Mouse (Mus musculus) ES-E14 (cell line): ENCODE measurements around the gene Pcnx2. TPM values are rescaled to one million over a fixed set of nuclear protein-coding genes. Genes with fewer than 3 reads are reported as not detected.

ENCODE experiments used
- DNase-seq: peaks from one replicate; pipeline ENCODE4 v3.0.0-alpha.2; 2013; ENCODE audit warnings: low read depth, low spot score
- H3K27ac ChIP-seq: 2 replicates; pipeline ENCODE4 v1.5.1; 2012; ENCODE audit warnings: low read depth, mild to moderate bottlenecking, low read length, moderate library complexity, mixed read lengths; ENCODE audit not compliant: poor library complexity, insufficient read depth, severe bottlenecking
- H3K36me3 ChIP-seq: 2 replicates; pipeline ENCODE4 v1.6.1; 2012; ENCODE audit warnings: mild to moderate bottlenecking, low read length, moderate library complexity, mixed read lengths; ENCODE audit not compliant: control insufficient read depth, poor library complexity, insufficient read depth, severe bottlenecking
- H3K4me1 ChIP-seq, 2 experiments: fragments of 150-350 bp in 1 of 2; sonication (generic) in 1 of 2; 2 replicates each; pipeline ENCODE4 v1.6.1; 2012; ENCODE audit warnings: low read length in 2 of 2, mild to moderate bottlenecking in 1 of 2, mixed read lengths in 1 of 2; ENCODE audit not compliant: control insufficient read depth in 2 of 2, insufficient read depth in 2 of 2, poor library complexity in 1 of 2
- H3K4me3 ChIP-seq, 2 experiments: fragments of 150-350 bp in 1 of 2; sonication (generic) in 1 of 2; 2 replicates each; pipeline ENCODE4 v1.5.1; 2012; ENCODE audit warnings: low read length in 2 of 2, low read depth in 1 of 2, mild to moderate bottlenecking in 1 of 2, mixed read lengths in 1 of 2; ENCODE audit not compliant: insufficient read depth in 1 of 2, poor library complexity in 1 of 2, severe bottlenecking in 1 of 2
- H3K9ac ChIP-seq: 2 replicates; pipeline ENCODE4 v1.6.1; 2012; ENCODE audit warnings: low read depth, mild to moderate bottlenecking, low read length, mixed read lengths; ENCODE audit not compliant: poor library complexity, insufficient read depth, severe bottlenecking
- H3K9me3 ChIP-seq: fragments of 150-350 bp; sonication (generic); 2 replicates; pipeline ENCODE4 v1.6.1; 2012; ENCODE audit warnings: low read depth, mild to moderate bottlenecking, low read length; ENCODE audit not compliant: control insufficient read depth, insufficient read depth
- CHD2 ChIP-seq: IDR thresholded peaks from 2 replicates; pipeline ENCODE4 v1.6.1; 2014; ENCODE audit warnings: mild to moderate bottlenecking, low read depth, low read length, inconsistent platforms
- HCFC1 ChIP-seq: IDR thresholded peaks from 2 replicates; pipeline ENCODE4 v1.6.1; 2012; ENCODE audit warnings: low read length, inconsistent platforms, borderline replicate concordance; ENCODE audit not compliant: insufficient read depth
- MAFK ChIP-seq: IDR thresholded peaks from 2 replicates; pipeline ENCODE4 v1.6.1; 2014; ENCODE audit warnings: mild to moderate bottlenecking, low read depth, low read length, inconsistent platforms; ENCODE audit not compliant: insufficient read depth
- ZC3H11A ChIP-seq: IDR thresholded peaks from 2 replicates; pipeline ENCODE4 v1.6.1; 2012; ENCODE audit warnings: low read depth, mild to moderate bottlenecking, inconsistent platforms, low read length, borderline replicate concordance
- ZNF384 ChIP-seq: IDR thresholded peaks from 2 replicates; pipeline ENCODE4 v1.6.1; 2012; ENCODE audit warnings: low read depth, low read length, inconsistent platforms
- in situ Hi-C, 2 experiments: fragments of 600-800 bp; cut with MboI; formaldehyde crosslinking; loops; one replicate each; pipeline ENCODE4 v1.15.1; 2025; ENCODE audit warnings: low sequenced_read_pairs in 2 of 2, inconsistent platforms in 1 of 2; ENCODE audit not compliant: unreplicated experiment in 2 of 2
- total RNA-seq: library from RNA; depleted of rRNA; stranded (reverse); fragments of 300-350 nt; gene quantifications from 2 replicates; pipeline ENCODE4 v1.2.3, GENCODE M21; 2012

The Pcnx2 gene
- total RNA-seq, 1 experiment, result 2.0 TPM

- H3K4me1 ChIP-seq, result peaks cover 0 to 12% of the 10 kb centered on the region in 2 experiments; a peak in 1 of 4 replicates
- no peak overlapping the region for H3K27ac ChIP-seq
- H3K4me3 ChIP-seq, result no peak overlapping the region
- no peaks in the 10 kb centered on the region for H3K9me3 ChIP-seq
- DNase-seq, result no peak
- no peak overlapping the region for H3K9ac ChIP-seq
- in situ Hi-C loops, result no loop called here
- no peak for TF ChIP-seq HCFC1
- TF ChIP-seq MAFK, result no peak
- no peak for TF ChIP-seq CHD2
- TF ChIP-seq ZNF384, result no peak
- no peak for TF ChIP-seq ZC3H11A
- H3K36me3 ChIP-seq, result no peaks in the 10 kb centered on the region
Observed at GRCm38 (mm10) chr8:125782161-125782560, 116.0 kb downstream of the Pcnx2 start.

GRCm38 (mm10) chr8:125779656-125780055, 118.5 kb downstream of the Pcnx2 start:
- no peak for DNase-seq
- no peaks in the 10 kb centered on the region for H3K36me3 ChIP-seq
- no peak for TF ChIP-seq ZC3H11A
- no peak for TF ChIP-seq CHD2
- no peak for TF ChIP-seq MAFK
- no peak for TF ChIP-seq HCFC1
- TF ChIP-seq ZNF384, result no peak
- no peaks in the 10 kb centered on the region for H3K9me3 ChIP-seq
- H3K4me3 ChIP-seq, result no peak overlapping the region
- in situ Hi-C loops, result no loop called here
- no peak overlapping the region for H3K27ac ChIP-seq
- no peak overlapping the region for H3K9ac ChIP-seq
- peaks cover 0 to 15% of the 10 kb centered on the region in 2 experiments; a peak in 2 of 4 replicates for H3K4me1 ChIP-seq

GRCm38 (mm10) chr8:125778919-125779318, 119.2 kb downstream of the Pcnx2 start:
- peak; percentile 67 for DNase-seq
- H3K4me3 ChIP-seq, result no peak overlapping the region
- peaks cover 0 to 19% of the 10 kb centered on the region in 2 experiments; a peak in 3 of 4 replicates for H3K4me1 ChIP-seq
- H3K9me3 ChIP-seq, result no peaks in the 10 kb centered on the region
- H3K9ac ChIP-seq, result no peak overlapping the region
- no peak overlapping the region for H3K27ac ChIP-seq
- no peaks in the 10 kb centered on the region for H3K36me3 ChIP-seq
- in situ Hi-C loops, result no loop called here
- TF ChIP-seq ZNF384 (0 out of 2 replicates have a peak, but pooled peaks have one; percentile 3), ZC3H11A (no peak)

- in situ Hi-C loops, result no loop called here
- Histone ChIP-seq H3K9ac (no peak overlapping the region), H3K27ac (no peak overlapping the region), H3K4me3 (no peak overlapping the region), H3K9me3 (no peaks in the 10 kb centered on the region), H3K36me3 (no peaks in the 10 kb centered on the region), H3K4me1 (peaks cover 3 to 25% of the 10 kb centered on the region in 2 experiments)
- DNase-seq, result no peak
- TF ChIP-seq MAFK, result no peak
- no peak for TF ChIP-seq CHD2
- TF ChIP-seq HCFC1, result no peak
- TF ChIP-seq ZC3H11A, result no peak
- no peak for TF ChIP-seq ZNF384
Observed at GRCm38 (mm10) chr8:125777478-125778164, 120.5 kb downstream of the Pcnx2 start.

GRCm38 (mm10) chr8:125776800-125777199, 121.3 kb downstream of the Pcnx2 start:
- H3K9ac ChIP-seq, result no peak overlapping the region
- H3K27ac ChIP-seq, result no peak overlapping the region
- no peak for DNase-seq
- in situ Hi-C loops, result no loop called here
- H3K4me1 ChIP-seq, result peaks cover 3 to 30% of the 10 kb centered on the region in 2 experiments
- no peak overlapping the region for H3K4me3 ChIP-seq
- no peaks in the 10 kb centered on the region for H3K9me3 ChIP-seq
- TF ChIP-seq CHD2, result no peak
- no peak for TF ChIP-seq HCFC1
- TF ChIP-seq MAFK, result no peak
- no peak for TF ChIP-seq ZC3H11A
- no peak for TF ChIP-seq ZNF384
- H3K36me3 ChIP-seq, result no peaks in the 10 kb centered on the region
